Mouse (Mus musculus): ENCODE measurements at regions not wholly inside any gene's neighbourhood (a gene's known extent, or its start where the extent isn't known, plus 50 kb on each side); places are given as distances from the start of the nearest gene placed in this dataset.

GRCm38 (mm10) chr8:50004254-50004653, 1160.5 kb upstream of the Tenm3 start:
- H3K4me3 ChIP-seq (ENCODE audit: low read length) = no peak overlapping the region
- no peak overlapping the region for H3K9ac ChIP-seq (ENCODE audit: low read depth, low read length)
- no peaks in the 10 kb centered on the region for H3K9me3 ChIP-seq (ENCODE audit: control insufficient read depth, low read length)
- H3K27ac ChIP-seq (ENCODE audit: low read length) = no peak overlapping the region
- no peaks in the 10 kb centered on the region for H3K4me1 ChIP-seq (ENCODE audit: control insufficient read depth, insufficient read depth, low read length)
- ATAC-seq = no peak
- H3K4me2 ChIP-seq (ENCODE audit: low read depth, low read length) = no peak overlapping the region
- no peaks in the 10 kb centered on the region for H3K36me3 ChIP-seq (ENCODE audit: control insufficient read depth, insufficient read depth, low read length)
- H3K27me3 ChIP-seq (replicated peaks; ENCODE audit: control insufficient read depth, insufficient read depth, low read length) = no peaks in the 10 kb centered on the region
- 48% methylated on average over 1 of the region's 1 CpGs for WGBS

- 71% methylated on average over 2 of the region's 2 CpGs for WGBS
- H3K9me3 ChIP-seq (ENCODE audit: control insufficient read depth, low read length) = no peaks in the 10 kb centered on the region
- H3K4me2 ChIP-seq (ENCODE audit: low read depth, low read length) = no peak overlapping the region
- no peaks in the 10 kb centered on the region for H3K36me3 ChIP-seq (ENCODE audit: control insufficient read depth, insufficient read depth, low read length)
- ATAC-seq = no peak
- H3K9ac ChIP-seq (ENCODE audit: low read depth, low read length) = no peak overlapping the region
- no peaks in the 10 kb centered on the region for H3K27me3 ChIP-seq (replicated peaks; ENCODE audit: control insufficient read depth, insufficient read depth, low read length)
- no peak overlapping the region for H3K4me3 ChIP-seq (ENCODE audit: low read length)
- H3K4me1 ChIP-seq (ENCODE audit: control insufficient read depth, insufficient read depth, low read length) = no peaks in the 10 kb centered on the region
- H3K27ac ChIP-seq (ENCODE audit: low read length) = no peak overlapping the region
These were observed 1159.9 kb upstream of the Tenm3 start for GRCm38 (mm10) chr8:50003641-50004040.

GRCm38 (mm10) chr8:49998281-49999037, 1154.7 kb upstream of the Tenm3 start:
- Histone ChIP-seq H3K4me3 (ENCODE audit: low read length) (no peak overlapping the region), H3K9me3 (ENCODE audit: control insufficient read depth, low read length) (no peaks in the 10 kb centered on the region), H3K4me2 (ENCODE audit: low read depth, low read length) (no peak overlapping the region), H3K4me1 (ENCODE audit: control insufficient read depth, insufficient read depth, low read length) (no peaks in the 10 kb centered on the region), H3K27ac (ENCODE audit: low read length) (no peak overlapping the region), H3K27me3 (replicated peaks; ENCODE audit: control insufficient read depth, insufficient read depth, low read length) (no peaks in the 10 kb centered on the region), H3K36me3 (ENCODE audit: control insufficient read depth, insufficient read depth, low read length) (no peaks in the 10 kb centered on the region), H3K9ac (ENCODE audit: low read depth, low read length) (no peak overlapping the region)
- ATAC-seq = no peak
- WGBS = 48% methylated on average over 8 of the region's 8 CpGs
